Mouse (Mus musculus) liver, embryonic 11.5 days (tissue): ENCODE results near the gene Ceacam2. TPM values are rescaled to one million over a fixed set of nuclear protein-coding genes. Genes with fewer than 3 reads are reported as not detected.
"Not testable (repeated sequence)": the region's sequence is repeated elsewhere in the genome, so short reads cannot be mapped to it uniquely, and the experiment has no call there.

ENCODE experiments used
- ATAC-seq: fragments of 200-750 bp; cut with Nextera tagmentation; replicated peaks from 2 replicates; pipeline ENCODE4 v1.8.0; 2017; ENCODE audit warnings: moderate number of reproducible peaks, mild to moderate bottlenecking, moderate TSS enrichment, moderate library complexity; ENCODE audit not compliant: low FRiP score
- DNase-seq: peaks from one replicate; pipeline ENCODE4 v3.0.0-alpha.2; 2017; ENCODE audit warnings: low spot score
- H3K27ac ChIP-seq: fragments of 300-500 bp; sonication (generic); 2 replicates; pipeline ENCODE4 v1.5.1; 2014; ENCODE audit warnings: mild to moderate bottlenecking, low read depth, low read length, control low read depth
- H3K27me3 ChIP-seq: fragments of 300-500 bp; sonication (generic); replicated peaks from 2 replicates; pipeline ENCODE4 v1.6.1; 2014; ENCODE audit warnings: low read length, mixed read lengths; ENCODE audit not compliant: control insufficient read depth, insufficient read depth
- H3K36me3 ChIP-seq: fragments of 300-500 bp; sonication (generic); 2 replicates; pipeline ENCODE4 v1.6.1; 2014; ENCODE audit warnings: mild to moderate bottlenecking, low read length, moderate library complexity, mixed read lengths; ENCODE audit not compliant: control insufficient read depth, insufficient read depth
- H3K4me1 ChIP-seq: fragments of 300-500 bp; sonication (generic); replicated peaks from 2 replicates; pipeline ENCODE4 v1.6.1; 2014; ENCODE audit warnings: low read length, mixed read lengths; ENCODE audit not compliant: control insufficient read depth, insufficient read depth
- H3K4me2 ChIP-seq: fragments of 300-500 bp; sonication (generic); 2 replicates; pipeline ENCODE4 v1.6.1; 2014; ENCODE audit warnings: mild to moderate bottlenecking, control low read depth, moderate library complexity
- H3K4me3 ChIP-seq: fragments of 300-500 bp; sonication (generic); 2 replicates; pipeline ENCODE4 v1.5.1; 2014; ENCODE audit warnings: low read depth, low read length, control low read depth
- H3K9ac ChIP-seq: fragments of 300-500 bp; sonication (generic); 2 replicates; pipeline ENCODE4 v1.6.1; 2014; ENCODE audit warnings: low read depth, low read length, control low read depth
- H3K9me3 ChIP-seq: fragments of 300-500 bp; sonication (generic); 2 replicates; pipeline ENCODE4 v1.6.1; 2016; ENCODE audit warnings: low read length, inconsistent platforms, mixed read lengths; ENCODE audit not compliant: control insufficient read depth
- WGBS: fragments of 180-500 bp; shearing (Covaris S2); extraction: QIAGEN DNeasy Blood & Tissue Kit; methylation state at CpG from one replicate; pipeline ENCODE4 v1.1.7; 2014; 5-methylcytosine and 5-hydroxymethylcytosine counted together
- polyA plus RNA-seq: library from polyadenylated mRNA; unstranded; fragments of >200 nt; fragmentation: Nextera tagmentation; extraction: Ambion mirVana; gene quantifications from 2 replicates; pipeline ENCODE4 v1.2.1, GENCODE M21; 2014

The Ceacam2 gene
- polyA plus RNA-seq = not detected in 2 replicates

GRCm38 (mm10) chr7:25539376-25539907, at the start of gene Ceacam2:
Gene Ceacam2 (minus strand): TSS chr7:25539857.
- H3K27ac ChIP-seq, H3K4me2 ChIP-seq, H3K9ac ChIP-seq, DNase-seq, H3K36me3 ChIP-seq, H3K4me3 ChIP-seq, ATAC-seq, H3K4me1 ChIP-seq, H3K27me3 ChIP-seq, H3K9me3 ChIP-seq: not testable (repeated sequence)
- 38% methylated on average over 3 of the region's 3 CpGs for WGBS

GRCm38 (mm10) chr7:25585351-25586204, 45.9 kb upstream of the Ceacam2 start:
- 71% methylated on average over 9 of the region's 9 CpGs for WGBS
- DNase-seq (no peak), ATAC-seq (no peak)
- H3K27ac ChIP-seq = no peak overlapping the region
- no peak overlapping the region for H3K4me2 ChIP-seq
- no peaks in the 10 kb centered on the region for H3K36me3 ChIP-seq
- no peak overlapping the region for H3K9ac ChIP-seq
- H3K27me3 ChIP-seq = no peaks in the 10 kb centered on the region
- peaks cover 3% of the 10 kb centered on the region; the same call in 1 of the 2 replicates for H3K9me3 ChIP-seq
- no peaks in the 10 kb centered on the region for H3K4me1 ChIP-seq
- no peak overlapping the region for H3K4me3 ChIP-seq

- H3K4me1 ChIP-seq = no peaks in the 10 kb centered on the region
- H3K9me3 ChIP-seq = peaks cover 3% of the 10 kb centered on the region; the same call in 1 of the 2 replicates
- H3K27ac ChIP-seq = no peak overlapping the region
- ATAC-seq (no peak), DNase-seq (no peak)
- H3K4me2 ChIP-seq = no peak overlapping the region
- no peak overlapping the region for H3K4me3 ChIP-seq
- H3K36me3 ChIP-seq = no peaks in the 10 kb centered on the region
- WGBS = 78% methylated on average over 5 of the region's 5 CpGs
- no peak overlapping the region for H3K9ac ChIP-seq
- no peaks in the 10 kb centered on the region for H3K27me3 ChIP-seq
These were observed 45.0 kb upstream of the Ceacam2 start for GRCm38 (mm10) chr7:25584651-25585050.

- no peaks in the 10 kb centered on the region for H3K4me1 ChIP-seq
- H3K9ac ChIP-seq = no peak overlapping the region
- H3K27me3 ChIP-seq = no peaks in the 10 kb centered on the region
- H3K36me3 ChIP-seq = no peaks in the 10 kb centered on the region
- DNase-seq (no peak), ATAC-seq (no peak)
- H3K4me2 ChIP-seq = no peak overlapping the region
- H3K9me3 ChIP-seq = peaks cover 3% of the 10 kb centered on the region; the same call in 1 of the 2 replicates
- H3K27ac ChIP-seq = no peak overlapping the region
- no peak overlapping the region for H3K4me3 ChIP-seq
- 73% methylated on average over 15 of the region's 15 CpGs for WGBS
These were observed 42.7 kb upstream of the Ceacam2 start for GRCm38 (mm10) chr7:25582301-25582810.

GRCm38 (mm10) chr7:25579441-25579840, 39.8 kb upstream of the Ceacam2 start:
- H3K4me3 ChIP-seq = no peak overlapping the region
- H3K27me3 ChIP-seq = no peaks in the 10 kb centered on the region
- no peak overlapping the region for H3K27ac ChIP-seq
- H3K4me2 ChIP-seq = no peak overlapping the region
- H3K9me3 ChIP-seq = peaks cover 3% of the 10 kb centered on the region; the same call in 1 of the 2 replicates
- H3K36me3 ChIP-seq = no peaks in the 10 kb centered on the region
- 80% methylated on average over 10 of the region's 10 CpGs for whole genome bisulfite sequencing
- DNase-seq = no peak
- H3K4me1 ChIP-seq = peaks cover 4% of the 10 kb centered on the region; the same call in 1 of the 2 replicates
- no peak overlapping the region for H3K9ac ChIP-seq
- ATAC-seq = no peak

- not testable (repeated sequence) for H3K4me2 ChIP-seq, H3K9me3 ChIP-seq, H3K36me3 ChIP-seq, H3K4me3 ChIP-seq, DNase-seq, H3K27ac ChIP-seq, ATAC-seq, H3K4me1 ChIP-seq, H3K9ac ChIP-seq, H3K27me3 ChIP-seq
- 67% methylated on average over 12 of the region's 14 CpGs for WGBS
These were observed 37.3 kb upstream of the Ceacam2 start for GRCm38 (mm10) chr7:25576793-25577437.

- H3K27ac ChIP-seq, H3K27me3 ChIP-seq, H3K4me3 ChIP-seq, H3K36me3 ChIP-seq, H3K4me2 ChIP-seq, DNase-seq, H3K4me1 ChIP-seq, ATAC-seq, H3K9me3 ChIP-seq, H3K9ac ChIP-seq: not testable (repeated sequence)
- 39% methylated on average over 6 of the region's 6 CpGs for WGBS
These were observed 36.7 kb upstream of the Ceacam2 start for GRCm38 (mm10) chr7:25576308-25576707.

- H3K36me3 ChIP-seq = no peaks in the 10 kb centered on the region
- H3K27ac ChIP-seq = no peak overlapping the region
- H3K9me3 ChIP-seq = no peaks in the 10 kb centered on the region
- no peak overlapping the region for H3K9ac ChIP-seq
- H3K4me1 ChIP-seq = peaks cover 4% of the 10 kb centered on the region; the same call in 1 of the 2 replicates
- WGBS = 26% methylated on average over 8 of the region's 8 CpGs
- ATAC-seq = no peak
- H3K4me2 ChIP-seq = no peak overlapping the region
- no peak overlapping the region for H3K4me3 ChIP-seq
- no peaks in the 10 kb centered on the region for H3K27me3 ChIP-seq
- DNase-seq = no peak
These were observed 36.2 kb upstream of the Ceacam2 start for GRCm38 (mm10) chr7:25575870-25576269.
